Mouse (Mus musculus) neural tube, embryonic 12.5 days (tissue): ENCODE measurements around the gene Alkbh1. TPM values are rescaled to one million over a fixed set of nuclear protein-coding genes. Genes with fewer than 3 reads are reported as not detected.
A peak's percentile ranks its signal among the peaks of the same experiment; 100 is the strongest.

Experiments used
- ATAC-seq: fragments of 200-750 bp; cut with Nextera tagmentation; 2 replicates; pipeline ENCODE4 v1.8.0; 2017; ENCODE audit warnings: low read depth, mild to moderate bottlenecking, moderate TSS enrichment, moderate library complexity; ENCODE audit not compliant: low FRiP score
- H3K27ac ChIP-seq: fragments of 300-500 bp; sonication (generic); 2 replicates; pipeline ENCODE4 v1.5.1; 2016
- H3K27me3 ChIP-seq: fragments of 300-500 bp; sonication (generic); replicated peaks from 2 replicates; pipeline ENCODE4 v1.6.1; 2016; ENCODE audit warnings: mild to moderate bottlenecking
- H3K36me3 ChIP-seq: fragments of 300-500 bp; sonication (generic); 2 replicates; pipeline ENCODE4 v1.6.1; 2016; ENCODE audit warnings: mild to moderate bottlenecking
- H3K4me1 ChIP-seq: fragments of 300-500 bp; sonication (generic); 2 replicates; pipeline ENCODE4 v1.6.1; 2016
- H3K4me2 ChIP-seq: fragments of 300-500 bp; sonication (generic); replicated peaks from 2 replicates; pipeline ENCODE4 v1.6.1; 2016; ENCODE audit warnings: mild to moderate bottlenecking
- H3K4me3 ChIP-seq: fragments of 300-500 bp; sonication (generic); 2 replicates; pipeline ENCODE4 v1.5.1; 2016
- H3K9ac ChIP-seq: fragments of 300-500 bp; sonication (generic); 2 replicates; pipeline ENCODE4 v1.6.1; 2016; ENCODE audit warnings: mild to moderate bottlenecking
- H3K9me3 ChIP-seq: fragments of 300-500 bp; sonication (generic); 2 replicates; pipeline ENCODE4 v1.6.1; 2016; ENCODE audit warnings: mild to moderate bottlenecking
- WGBS: fragments of 180-500 bp; shearing (Covaris S2); methylation state at CpG from one replicate; pipeline ENCODE4 v1.1.7; 2016; 5-methylcytosine and 5-hydroxymethylcytosine counted together
- microRNA-seq: library from miRNA; unstranded; fragments of <30 nt; microRNA quantifications from one replicate; pipeline ENCODE4, GENCODE M21; 2017
- polyA plus RNA-seq: library from polyadenylated mRNA; unstranded; fragments of >200 nt; fragmentation: Nextera tagmentation; extraction: Ambion mirVana; gene quantifications from 2 replicates; pipeline ENCODE4 v1.2.1, GENCODE M21; 2016

The Alkbh1 gene
- polyA plus RNA-seq, 1 experiment from 2014 or later = 60.3 TPM

GRCm38 (mm10) chr12:87391355-87391754, 52.5 kb downstream of the Alkbh1 start:
- H3K9ac ChIP-seq = no peak overlapping the region
- no peak overlapping the region for H3K4me3 ChIP-seq
- peaks cover 9% of the 10 kb centered on the region; the same call in 1 of the 2 replicates for H3K4me1 ChIP-seq
- no peaks in the 10 kb centered on the region for H3K27me3 ChIP-seq
- no peaks in the 10 kb centered on the region for H3K9me3 ChIP-seq
- H3K4me2 ChIP-seq = no peak overlapping the region
- ATAC-seq = no peak
- H3K27ac ChIP-seq = no peak overlapping the region
- H3K36me3 ChIP-seq = no peaks in the 10 kb centered on the region

DNA sequence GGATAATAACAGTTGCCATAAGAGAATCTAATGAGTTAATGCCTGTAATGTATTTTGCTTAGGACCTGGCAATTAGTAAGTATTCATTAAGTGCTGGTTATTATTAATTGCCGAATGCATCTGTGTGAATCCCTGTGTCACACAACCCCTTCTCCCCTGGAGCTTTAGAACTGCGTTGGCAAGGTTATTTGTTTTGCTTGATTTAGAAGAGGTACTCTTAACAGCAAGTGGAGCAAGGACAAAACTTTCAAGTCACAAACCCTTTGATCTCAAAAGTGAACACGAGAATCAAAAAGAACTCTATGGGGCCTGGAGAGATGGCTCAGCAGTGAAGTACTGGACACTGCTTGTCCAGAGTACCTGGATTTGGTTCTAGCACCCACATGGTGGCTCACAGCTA, 54.6 kb downstream of the Alkbh1 start:
- H3K4me2 ChIP-seq = peak overlapping the region; percentile 60
- no peak overlapping the region for H3K9ac ChIP-seq
- no peak for ATAC-seq
- H3K27ac ChIP-seq = no peak overlapping the region
- WGBS = 71% methylated on average over 3 of the region's 3 CpGs
- H3K4me1 ChIP-seq = peaks cover 10% of the 10 kb centered on the region; the same call in 1 of the 2 replicates
- no peaks in the 10 kb centered on the region for H3K27me3 ChIP-seq
- H3K4me3 ChIP-seq = no peak overlapping the region
- H3K36me3 ChIP-seq = no peaks in the 10 kb centered on the region
- no peaks in the 10 kb centered on the region for H3K9me3 ChIP-seq

DNA sequence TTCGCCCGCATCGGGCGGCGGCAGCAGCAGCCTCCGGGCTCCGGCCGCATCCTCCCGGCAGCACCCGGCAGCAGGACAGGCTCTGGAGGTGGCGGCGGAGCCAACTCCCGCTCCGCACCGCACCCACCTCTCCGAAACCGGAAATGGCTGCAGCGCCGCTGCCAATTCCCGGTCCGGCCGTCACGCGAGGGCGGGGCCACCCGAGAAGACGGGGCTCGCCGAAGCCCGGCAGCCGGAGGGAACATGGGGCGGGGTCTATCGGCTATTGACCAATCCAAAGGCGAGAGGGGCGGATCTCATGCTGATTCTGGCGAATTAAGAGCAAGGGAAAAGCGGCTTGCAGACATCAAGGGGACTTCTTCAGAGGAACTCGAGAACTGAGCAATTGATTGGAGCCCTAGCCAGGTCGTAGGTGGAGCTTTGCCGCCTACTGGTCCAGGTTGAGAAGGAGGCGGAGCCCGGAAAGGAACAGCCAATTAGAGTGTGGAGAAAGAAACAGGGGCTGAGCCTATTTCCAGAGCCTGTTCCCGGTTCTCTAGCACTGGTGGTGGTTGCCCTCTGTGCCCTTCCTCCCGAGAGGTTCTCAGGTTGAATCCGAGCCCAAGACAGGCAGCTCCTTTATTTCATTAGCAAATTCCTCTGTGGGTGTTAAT, 55.6 kb downstream of the Alkbh1 start, which contains the start of gene Sptlc2:
Sptlc2 (minus strand) TSS at position 234 of the 653 bp plus-strand sequence.
- no peaks in the 10 kb centered on the region for H3K9me3 ChIP-seq
- H3K27ac ChIP-seq = peak within 1 kb of the TSS; percentile 42; the same call in 1 of the 2 replicates
- H3K4me3 ChIP-seq = peak within 1 kb of the TSS; percentile 89
- H3K36me3 ChIP-seq = no peaks in the 10 kb centered on the region
- H3K4me1 ChIP-seq = peaks cover 10% of the 10 kb centered on the region; the same call in 1 of the 2 replicates
- no peaks in the 10 kb centered on the region for H3K27me3 ChIP-seq
- peak within 1 kb of the TSS; percentile 90 for H3K9ac ChIP-seq
- ATAC-seq = peak; percentile 99
- WGBS = under 1% methylated on average over 45 of the region's 45 CpGs
- H3K4me2 ChIP-seq = peak within 1 kb of the TSS; percentile 97

DNA sequence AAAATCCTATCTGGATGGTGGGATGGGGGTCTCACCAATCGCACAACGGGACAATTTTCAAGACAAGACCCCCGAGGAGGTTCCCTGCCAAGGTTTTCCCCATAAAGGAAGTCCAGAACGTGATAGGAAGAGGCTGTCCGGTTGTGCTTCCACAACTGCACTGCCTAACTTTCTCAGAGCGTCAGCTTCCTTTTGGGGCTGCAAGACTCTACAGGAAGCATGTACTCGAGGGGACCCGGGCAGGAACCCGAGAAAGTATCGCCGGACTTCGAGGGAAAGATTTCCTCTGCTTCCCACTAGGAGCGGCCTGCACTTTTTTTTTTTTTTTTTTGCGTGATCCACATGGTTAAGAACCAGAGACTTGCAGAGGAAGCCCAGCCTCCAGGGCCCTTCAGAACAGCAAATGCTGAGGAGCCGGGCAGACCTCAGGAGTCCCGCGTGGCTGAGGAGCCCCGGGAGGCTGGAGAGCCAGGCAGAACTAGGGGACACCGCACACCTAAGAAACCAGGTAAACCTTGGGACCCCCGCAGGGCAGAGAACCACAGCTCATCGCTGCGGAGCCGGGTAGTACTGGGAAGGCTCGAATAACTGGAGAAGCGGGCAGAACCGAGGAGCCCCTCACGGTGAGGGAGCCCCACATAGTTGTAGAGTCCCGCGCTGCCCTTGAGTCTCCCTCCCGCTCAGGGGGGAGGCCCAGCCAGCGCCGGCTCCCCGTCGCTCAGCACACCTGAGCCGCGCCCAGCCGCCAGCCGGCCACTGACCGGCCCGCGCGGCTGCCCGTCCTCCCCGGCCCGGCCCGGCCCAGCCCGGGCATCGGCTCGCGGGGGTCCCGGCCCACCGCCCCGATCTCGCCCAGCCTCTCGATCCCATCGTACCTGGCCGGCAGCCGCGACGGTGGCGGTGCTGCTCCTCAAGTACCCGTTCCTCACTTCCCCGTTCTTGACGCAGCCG, 56.4 kb downstream of the Alkbh1 start:
- peak; percentile 64 for ATAC-seq
- Histone ChIP-seq H3K36me3 (no peaks in the 10 kb centered on the region), H3K4me2 (peak overlapping the region; percentile 97), H3K27me3 (no peaks in the 10 kb centered on the region), H3K9ac (peak overlapping the region; percentile 90), H3K4me1 (peaks cover 10% of the 10 kb centered on the region; the same call in 1 of the 2 replicates), H3K9me3 (no peaks in the 10 kb centered on the region), H3K4me3 (peak overlapping the region; percentile 89), H3K27ac (peak overlapping the region; percentile 42; the same call in 1 of the 2 replicates)
- WGBS = 2% methylated on average over 58 of the region's 65 CpGs

DNA sequence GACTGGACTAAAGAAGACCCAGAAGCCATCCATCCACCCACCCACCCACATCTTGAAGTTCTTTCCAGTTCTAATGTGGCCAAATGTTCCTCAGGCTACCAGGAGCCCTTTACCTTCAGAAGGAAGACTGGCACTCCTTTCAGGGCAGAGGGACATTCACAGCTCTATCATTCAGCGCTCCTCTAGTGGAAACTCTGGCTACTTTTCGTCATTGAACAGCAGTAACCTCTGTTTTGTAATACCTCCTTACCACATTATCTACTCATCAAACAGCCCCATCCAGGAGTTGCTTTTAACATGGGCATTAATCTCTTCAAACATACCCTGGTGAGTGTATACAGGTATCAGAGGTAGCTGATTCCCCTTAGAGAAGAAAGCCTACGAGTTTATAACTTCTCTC, 58.8 kb downstream of the Alkbh1 start:
- Histone ChIP-seq H3K9ac (no peak overlapping the region), H3K4me2 (no peak overlapping the region), H3K9me3 (no peaks in the 10 kb centered on the region), H3K4me1 (peaks cover 10% of the 10 kb centered on the region; the same call in 1 of the 2 replicates), H3K4me3 (no peak overlapping the region), H3K27ac (no peak overlapping the region), H3K27me3 (no peaks in the 10 kb centered on the region), H3K36me3 (no peaks in the 10 kb centered on the region)
- WGBS = 91% methylated on average over 3 of the region's 3 CpGs
- ATAC-seq = no peak

GRCm38 (mm10) chr12:87381380-87381682, 62.5 kb downstream of the Alkbh1 start:
- no peaks in the 10 kb centered on the region for H3K36me3 ChIP-seq
- no peaks in the 10 kb centered on the region for H3K9me3 ChIP-seq
- H3K27me3 ChIP-seq = no peaks in the 10 kb centered on the region
- no peak for ATAC-seq
- no peak overlapping the region for H3K27ac ChIP-seq
- peaks cover 3% of the 10 kb centered on the region; the same call in 1 of the 2 replicates for H3K4me1 ChIP-seq
- no peak overlapping the region for H3K9ac ChIP-seq
- no peak overlapping the region for H3K4me2 ChIP-seq
- WGBS = 74% methylated on average over 2 of the region's 2 CpGs
- H3K4me3 ChIP-seq = no peak overlapping the region

DNA sequence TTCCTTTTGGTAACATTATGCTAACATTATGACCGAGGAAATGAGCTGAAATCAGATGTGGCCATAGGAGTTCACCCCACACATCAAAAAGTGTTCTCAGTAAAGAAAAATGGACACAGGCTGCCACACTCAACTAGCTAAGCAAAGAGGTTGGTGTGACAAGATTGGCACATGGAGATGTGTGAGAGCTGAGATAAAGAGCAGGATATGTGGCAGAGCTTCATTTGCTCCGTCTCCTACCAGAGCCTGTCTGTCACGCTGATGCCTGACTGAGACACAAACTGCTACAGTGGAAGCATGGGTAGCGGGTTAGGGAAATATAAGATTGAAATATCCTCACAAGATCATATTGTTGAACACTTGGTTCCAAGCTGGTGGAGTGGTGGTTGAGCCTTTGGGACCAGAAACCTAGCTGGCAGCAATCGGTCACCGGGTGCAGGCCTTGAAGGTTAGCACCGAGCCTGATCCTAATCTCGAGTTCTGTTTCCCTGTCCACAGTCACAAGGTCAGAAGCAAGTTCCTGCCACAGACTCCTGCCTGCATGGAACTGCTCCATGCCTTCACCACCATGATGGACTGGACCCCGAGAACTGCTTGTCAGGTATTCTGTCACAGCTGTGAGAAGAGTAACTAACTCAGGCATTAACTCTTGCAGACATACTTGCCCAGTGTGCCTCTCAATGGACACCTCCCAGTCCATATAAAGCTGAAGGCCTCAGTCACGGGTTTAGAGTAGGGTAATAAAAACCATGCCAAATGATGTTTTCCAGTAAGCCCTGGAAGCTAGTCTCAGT, 63.0 kb downstream of the Alkbh1 start:
- Histone ChIP-seq H3K4me2 (no peak overlapping the region), H3K36me3 (no peaks in the 10 kb centered on the region), H3K9me3 (no peaks in the 10 kb centered on the region), H3K4me1 (peaks cover 2% of the 10 kb centered on the region; the same call in 1 of the 2 replicates), H3K4me3 (no peak overlapping the region), H3K27me3 (no peaks in the 10 kb centered on the region), H3K27ac (no peak overlapping the region), H3K9ac (no peak overlapping the region)
- WGBS = 87% methylated on average over 10 of the region's 10 CpGs
- ATAC-seq = no peak

DNA sequence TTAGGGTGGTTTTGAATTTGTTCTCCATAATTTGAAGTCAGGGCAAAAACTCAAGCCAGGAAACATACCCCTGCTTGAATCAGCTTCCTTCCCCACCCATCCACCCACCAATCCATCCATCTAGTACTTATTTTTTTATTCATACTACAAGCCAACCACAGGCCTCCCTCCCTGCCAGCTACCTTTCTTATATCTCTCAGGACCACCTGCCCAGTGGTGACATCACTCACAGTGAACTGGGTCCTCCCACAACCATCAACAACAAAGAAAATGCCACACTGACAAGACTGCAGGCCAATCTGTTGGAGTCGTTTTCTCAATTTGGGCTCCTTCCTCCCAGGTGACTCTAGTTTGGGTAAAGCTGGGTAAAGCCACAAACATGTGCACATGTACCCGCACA, 64.3 kb downstream of the Alkbh1 start:
- Histone ChIP-seq H3K27me3 (no peaks in the 10 kb centered on the region), H3K4me2 (no peak overlapping the region), H3K27ac (no peak overlapping the region), H3K9ac (no peak overlapping the region), H3K4me1 (peaks cover 2% of the 10 kb centered on the region; the same call in 1 of the 2 replicates), H3K9me3 (no peaks in the 10 kb centered on the region), H3K36me3 (no peaks in the 10 kb centered on the region), H3K4me3 (no peak overlapping the region)
- 82% methylated on average over 2 of the region's 2 CpGs for WGBS
- ATAC-seq = no peak

Small RNAs within 50 kb of the gene (microRNA-seq; reads per million reads assigned to microRNA genes)
- 16.2 reads per million, percentile 27 among the genes with 10 or more reads in this experiment for gene Mir3068

Other genes with a start within 250 kb of the Alkbh1 start
- 1.8 and 2.4 TPM in 2 replicates for gene Samd15, start 244.3 kb downstream of the Alkbh1 start, polyA plus RNA-seq
- gene Tmed8, start 243.6 kb downstream of the Alkbh1 start, polyA plus RNA-seq = 4.4 and 4.9 TPM in 2 replicates
- gene Noxred1, start 205.3 kb downstream of the Alkbh1 start, polyA plus RNA-seq = 1.6 and 1.9 TPM in 2 replicates
- gene Vipas39, start 177.8 kb downstream of the Alkbh1 start, polyA plus RNA-seq = 62.0 and 62.8 TPM in 2 replicates
- 196 and 197 TPM in 2 replicates for gene Ahsa1, start 177.5 kb downstream of the Alkbh1 start, polyA plus RNA-seq
- 0.32 and 0.54 TPM in 2 replicates for gene Ism2, start 144.3 kb downstream of the Alkbh1 start, polyA plus RNA-seq
- gene Sptlc2, start 55.7 kb downstream of the Alkbh1 start, polyA plus RNA-seq = 65.0 and 66.3 TPM in 2 replicates
- gene Slirp, start 121 bp downstream of the Alkbh1 start, polyA plus RNA-seq = 243 and 264 TPM in 2 replicates
- gene Snw1, start 28.3 kb upstream of the Alkbh1 start, polyA plus RNA-seq = 133 and 137 TPM in 2 replicates
- gene Gm5788, start 50.7 kb upstream of the Alkbh1 start, polyA plus RNA-seq = not detected in 2 replicates
- gene Gm8300, start 70.3 kb upstream of the Alkbh1 start, polyA plus RNA-seq = not detected in 2 replicates
- not detected in 2 replicates for gene Oog1, start 158.7 kb upstream of the Alkbh1 start, polyA plus RNA-seq
- gene Gm4027, start 174.9 kb upstream of the Alkbh1 start, polyA plus RNA-seq = not detected in 2 replicates
- gene Gm16381, start 200.6 kb upstream of the Alkbh1 start, polyA plus RNA-seq = not detected in 2 replicates